Mouse (Mus musculus): ENCODE data around the gene Nckap5l.

GRCm38 (mm10) chr15:99405150-99405549 is 52.4 kb downstream of the Nckap5l start:
- no peak for TF ChIP-seq CTCF (IDR thresholded peaks at IDR 0.05; ENCODE audit: low read depth)
- TF ChIP-seq EP300 (IDR thresholded peaks at IDR 0.05; ENCODE audit: low read depth): no peak
